Mouse (Mus musculus) forelimb bud, embryonic 11.5 days (tissue): ENCODE data around the gene Traip.

Experiments used
- DNase-seq: peaks from one replicate; pipeline ENCODE4 v3.0.0-alpha.2; 2012; ENCODE audit warnings: low read depth, low spot score

Gene Traip

DNA sequence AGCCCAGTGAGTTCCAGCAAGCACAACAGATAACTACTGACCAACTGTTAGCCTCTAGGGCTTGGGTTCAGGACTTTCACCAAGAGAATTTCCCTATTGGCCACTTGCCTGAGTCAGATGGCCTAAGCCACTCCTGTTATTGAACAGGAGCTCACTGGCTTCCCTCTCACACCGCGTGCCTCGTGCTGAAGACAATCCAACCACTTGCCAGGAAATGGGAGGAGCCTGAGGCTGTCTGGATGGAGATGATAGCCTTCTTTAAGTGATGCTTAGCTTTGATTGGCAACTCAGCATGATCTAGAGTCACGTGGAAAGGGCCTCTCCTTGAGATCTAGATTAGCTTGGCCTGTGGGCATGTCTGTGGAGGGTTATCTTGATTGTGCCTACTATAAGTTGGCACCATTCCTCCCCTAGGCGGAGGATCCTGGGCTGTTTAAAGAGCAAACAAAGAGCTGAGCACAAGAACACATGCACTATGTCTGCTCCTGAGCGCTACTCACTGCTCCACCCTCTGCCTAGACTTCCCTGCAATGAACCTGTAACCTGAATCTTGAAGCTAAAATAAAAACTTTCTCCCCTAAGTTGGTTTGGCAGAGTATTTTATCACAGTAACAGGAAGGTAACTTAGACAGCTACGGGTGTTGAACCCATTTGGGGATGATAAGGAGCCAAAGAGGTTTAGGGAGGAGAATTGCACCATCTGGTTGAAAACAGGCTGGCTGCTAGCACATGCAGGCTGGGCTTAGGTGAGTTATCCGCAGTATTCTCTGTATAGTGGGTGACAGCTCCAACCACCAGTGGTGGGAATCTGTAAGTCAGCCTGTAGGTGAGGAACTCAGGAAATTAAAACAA, 22.0 kb downstream of the Traip start:
- DNase-seq = no peak

DNA sequence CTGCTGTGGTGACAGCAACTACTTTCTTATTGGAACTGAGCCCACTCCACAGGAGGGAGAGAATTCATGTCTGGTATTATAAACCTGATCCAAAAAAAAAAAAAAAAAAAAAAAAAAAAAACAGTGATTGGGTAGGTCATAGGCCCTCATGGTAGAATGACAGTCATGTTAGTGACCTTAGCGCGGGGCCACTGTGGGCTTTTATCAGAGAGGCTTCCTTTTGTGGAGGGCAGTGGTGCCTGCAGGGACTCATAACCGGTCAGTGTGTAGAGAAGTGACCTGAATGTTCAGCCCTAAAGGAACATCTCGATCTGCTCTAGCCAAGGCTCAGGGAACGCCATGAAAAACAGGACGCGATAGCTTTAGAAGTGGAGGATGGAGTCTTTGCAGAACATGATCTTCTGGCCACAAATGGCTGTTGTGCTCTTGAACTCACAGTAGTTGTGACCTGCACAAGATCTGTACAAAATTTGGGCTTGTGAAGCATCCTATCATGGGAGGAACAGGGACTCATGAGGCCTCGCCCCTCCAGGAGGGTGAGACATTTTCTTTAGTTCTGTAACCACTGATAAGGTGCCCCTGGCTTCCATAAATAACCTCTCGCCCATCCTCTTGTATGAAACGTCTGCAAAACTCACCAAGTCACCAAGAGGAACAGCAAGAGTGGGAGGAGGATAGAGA, 24.7 kb downstream of the Traip start:
- no peak for DNase-seq

DNA sequence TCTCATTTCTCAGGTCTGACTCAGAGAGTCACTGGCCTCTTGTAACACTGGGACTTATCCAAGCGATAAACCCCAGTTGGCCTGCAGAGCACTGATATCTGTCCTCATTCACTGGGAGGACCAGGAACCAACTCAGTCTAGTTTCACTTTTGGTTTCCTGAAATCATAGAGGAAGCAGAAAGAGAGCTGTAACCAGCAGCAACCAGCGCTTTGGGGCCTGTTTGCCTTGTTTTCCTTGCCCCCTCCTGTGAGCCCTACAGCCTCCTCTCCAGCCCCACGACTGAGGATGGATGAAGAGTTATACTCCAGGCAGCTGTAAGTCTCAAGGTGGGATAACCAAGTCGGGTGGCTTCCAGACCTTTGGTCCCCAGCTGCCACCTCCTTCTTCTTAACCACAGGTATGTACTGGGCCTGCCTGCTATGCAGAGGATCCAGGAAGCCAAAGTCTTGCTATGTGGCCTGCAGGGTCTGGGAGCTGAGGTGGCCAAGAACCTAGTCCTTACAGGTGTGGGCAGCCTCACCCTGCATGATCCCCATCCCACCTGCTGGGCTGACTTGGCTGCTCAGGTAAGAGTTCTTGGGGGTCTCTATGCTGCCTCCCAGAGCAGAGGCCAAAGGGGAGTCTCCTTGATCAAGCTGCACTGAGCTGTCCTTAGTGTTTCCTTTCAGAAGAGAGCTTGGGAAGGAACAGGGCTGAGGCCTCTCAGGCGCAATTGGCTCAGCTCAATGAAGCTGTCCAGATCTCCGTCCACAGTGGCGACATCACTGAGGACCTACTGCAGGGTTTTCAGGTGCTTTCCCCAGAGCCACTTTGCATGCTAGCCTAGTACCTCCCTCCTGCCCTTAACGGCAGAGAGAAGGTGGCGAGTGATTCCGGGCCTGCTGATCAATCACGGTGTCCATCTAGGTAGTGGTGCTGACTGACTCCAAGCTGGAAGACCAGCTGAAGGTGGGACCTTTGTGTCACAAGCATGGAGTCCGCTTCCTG, 25.8 kb downstream of the Traip start, which contains the start of gene Uba7:
Gene Uba7, plus strand, starts transcription at position 107 of the 988 bp plus-strand sequence.
- no peak for DNase-seq

DNA sequence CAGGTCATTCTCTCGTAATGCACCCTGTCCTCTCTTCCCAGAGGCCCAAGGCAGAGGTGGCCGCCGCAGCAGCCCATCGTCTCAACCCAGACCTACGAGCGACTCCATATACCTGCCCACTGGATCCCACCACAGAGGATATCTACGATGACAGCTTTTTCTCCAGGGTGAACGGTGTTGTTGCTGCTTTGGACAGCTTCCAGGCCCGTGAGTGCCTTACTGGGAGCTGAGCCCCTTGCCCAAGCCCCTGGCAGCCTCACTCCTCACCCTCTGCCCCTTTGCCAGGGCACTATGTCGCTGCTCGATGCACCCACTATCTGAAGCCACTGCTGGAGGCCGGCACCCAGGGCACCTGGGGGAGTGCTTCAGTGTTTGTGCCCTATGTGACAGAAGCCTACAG, 28.9 kb downstream of the Traip start:
- no peak for DNase-seq

DNA sequence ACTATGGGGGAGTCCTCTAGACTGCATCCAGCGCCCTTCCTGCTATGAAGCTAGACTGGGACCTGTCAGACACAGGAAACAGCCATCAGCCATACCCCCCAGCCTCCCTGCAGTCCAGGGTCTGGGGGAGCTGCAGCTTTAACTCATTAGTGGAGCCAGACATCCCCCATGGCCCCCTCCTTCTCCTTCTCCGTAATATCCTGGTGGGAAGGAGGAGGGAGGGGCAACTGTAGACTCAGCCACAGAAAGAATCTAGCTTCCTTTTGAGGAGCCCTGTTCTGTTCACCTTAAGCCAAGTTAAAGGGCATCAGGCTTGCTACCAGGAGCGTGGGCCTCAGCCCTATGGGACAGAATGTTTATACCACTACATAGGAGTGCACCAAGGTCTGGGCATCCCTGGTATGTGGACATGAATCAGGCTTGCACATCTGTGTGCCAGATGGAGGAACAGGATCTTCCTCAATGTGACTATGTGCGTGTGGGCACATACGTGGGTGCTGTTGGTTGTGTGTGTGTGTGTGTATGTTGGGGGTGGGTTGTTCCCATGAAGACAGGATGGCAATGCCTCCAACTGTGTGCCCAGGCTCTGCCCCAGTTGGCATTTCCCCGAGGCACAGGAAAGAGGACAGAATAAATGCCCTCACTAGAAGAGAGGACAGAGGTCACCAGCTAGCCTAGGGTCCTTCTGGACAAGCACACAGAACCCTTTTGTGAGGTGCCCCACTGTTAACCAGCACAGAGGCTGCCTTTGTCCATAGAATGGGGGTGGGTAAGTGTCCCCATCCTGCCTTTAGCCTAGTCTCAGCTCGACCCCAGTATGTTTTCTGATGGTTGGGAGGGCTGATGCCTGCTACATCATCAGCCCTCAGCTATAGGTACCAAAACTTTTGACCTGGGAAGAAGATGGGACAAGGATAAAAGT, 32.0 kb downstream of the Traip start:
- peak; percentile 92 for DNase-seq

DNA sequence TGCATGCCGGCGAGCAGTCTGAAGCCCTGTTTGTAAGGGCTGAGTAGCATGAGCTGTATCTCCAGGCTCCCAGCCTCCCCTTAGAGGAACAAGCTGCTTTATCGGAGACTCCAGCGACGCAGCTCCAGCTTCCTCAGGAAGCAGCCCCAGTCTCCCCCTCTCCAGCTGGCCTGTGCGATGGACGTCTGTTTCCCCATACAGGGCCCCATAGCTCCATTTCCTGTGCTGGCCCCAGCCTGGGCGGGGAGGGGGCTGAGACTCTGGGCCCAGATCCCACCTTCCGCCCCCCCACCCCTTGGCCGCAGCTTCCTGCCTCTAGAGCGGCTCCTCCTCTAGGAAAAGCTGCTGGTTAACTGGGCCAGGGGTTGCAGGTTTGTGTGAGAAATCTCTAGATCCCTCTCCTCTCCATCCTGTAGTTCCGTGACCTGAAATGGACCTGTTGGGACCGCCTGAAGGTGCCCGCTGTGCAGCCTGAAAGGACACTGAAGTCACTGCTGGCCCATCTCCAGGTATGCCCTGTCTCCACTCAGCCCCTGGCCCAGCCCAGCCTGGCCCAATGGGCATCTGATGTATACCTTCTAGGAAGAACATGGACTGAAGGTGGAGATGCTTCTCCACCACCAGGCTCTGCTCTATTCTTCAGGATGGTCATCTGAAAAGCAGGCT, 32.9 kb downstream of the Traip start, which contains the start of gene Gm20661:
Gene Gm20661, plus strand, starts transcription at position 378 of the 666 bp plus-strand sequence.
- peak; percentile 92 for DNase-seq

DNA sequence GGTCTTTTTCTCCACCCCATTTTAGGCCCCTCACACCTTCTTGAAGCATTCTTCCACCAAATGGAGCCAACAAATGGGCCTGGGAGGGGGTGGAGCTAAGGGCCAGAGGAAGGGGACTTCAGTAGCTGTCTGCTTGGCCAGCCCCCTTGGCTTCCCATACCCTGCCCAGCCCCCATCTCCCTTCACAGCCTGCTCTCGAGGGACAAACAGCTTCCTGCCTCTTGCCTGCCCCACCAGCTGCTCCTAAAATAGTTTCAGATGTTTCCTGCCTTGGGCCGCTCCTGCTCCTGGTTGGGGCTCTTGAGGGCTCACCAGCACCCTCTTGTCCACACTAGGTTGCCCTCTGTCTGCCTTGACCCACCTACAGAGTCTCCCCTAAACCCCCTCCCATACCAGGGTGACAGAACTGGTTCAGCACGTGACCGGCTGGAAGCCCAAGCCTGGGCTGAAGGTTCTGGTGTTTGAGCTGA, 33.5 kb downstream of the Traip start:
- peak; percentile 95 for DNase-seq

DNA sequence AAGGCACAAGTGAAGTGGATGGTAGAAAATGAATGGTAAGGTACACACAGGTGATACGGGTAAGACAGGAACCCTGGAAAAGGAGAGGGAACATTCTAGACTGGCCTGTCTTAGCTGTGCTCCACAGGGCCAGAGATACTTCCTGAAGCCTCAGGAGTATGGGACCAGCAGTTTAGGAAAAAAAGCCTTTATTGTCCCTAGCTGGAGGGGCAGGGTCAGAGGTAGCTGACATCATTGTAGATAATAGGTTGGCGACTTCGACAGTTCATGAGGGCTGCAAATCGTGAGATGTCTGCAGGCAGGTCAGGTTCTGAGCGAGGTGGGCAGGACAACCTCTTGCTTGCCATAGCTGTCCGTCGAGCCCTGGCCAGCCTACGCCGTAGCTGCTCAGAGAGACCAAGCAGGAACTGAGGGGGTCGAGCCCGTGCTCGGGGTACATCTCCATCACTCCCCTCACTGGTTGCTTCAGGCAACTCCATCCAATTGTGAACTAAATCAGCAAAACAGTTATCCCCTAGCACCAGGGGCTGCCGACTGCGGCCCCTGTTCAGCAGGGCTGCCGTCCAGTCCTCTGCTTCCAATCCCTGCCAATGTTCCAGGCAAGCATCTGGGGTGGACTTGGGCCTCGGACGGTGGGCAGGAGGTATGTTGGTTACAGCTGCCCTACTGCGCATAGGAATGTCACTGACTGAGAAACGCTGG, 34.3 kb downstream of the Traip start:
- no peak for DNase-seq

DNA sequence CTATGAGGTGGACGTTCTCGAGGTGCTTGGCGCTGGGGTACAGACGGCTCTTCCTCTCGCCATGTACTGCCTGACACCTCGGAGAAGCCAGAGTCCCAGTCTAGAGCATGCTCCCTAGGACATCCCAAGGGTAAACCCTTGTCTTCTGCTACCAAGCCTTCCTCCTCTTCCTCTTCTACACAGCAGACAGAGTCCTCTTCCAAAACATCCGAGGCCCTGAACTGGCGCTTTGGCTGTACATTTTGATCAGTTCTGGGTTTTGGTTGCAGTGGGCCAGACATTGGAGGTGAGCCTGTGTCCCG, 34.8 kb downstream of the Traip start:
- DNase-seq = no peak

DNA sequence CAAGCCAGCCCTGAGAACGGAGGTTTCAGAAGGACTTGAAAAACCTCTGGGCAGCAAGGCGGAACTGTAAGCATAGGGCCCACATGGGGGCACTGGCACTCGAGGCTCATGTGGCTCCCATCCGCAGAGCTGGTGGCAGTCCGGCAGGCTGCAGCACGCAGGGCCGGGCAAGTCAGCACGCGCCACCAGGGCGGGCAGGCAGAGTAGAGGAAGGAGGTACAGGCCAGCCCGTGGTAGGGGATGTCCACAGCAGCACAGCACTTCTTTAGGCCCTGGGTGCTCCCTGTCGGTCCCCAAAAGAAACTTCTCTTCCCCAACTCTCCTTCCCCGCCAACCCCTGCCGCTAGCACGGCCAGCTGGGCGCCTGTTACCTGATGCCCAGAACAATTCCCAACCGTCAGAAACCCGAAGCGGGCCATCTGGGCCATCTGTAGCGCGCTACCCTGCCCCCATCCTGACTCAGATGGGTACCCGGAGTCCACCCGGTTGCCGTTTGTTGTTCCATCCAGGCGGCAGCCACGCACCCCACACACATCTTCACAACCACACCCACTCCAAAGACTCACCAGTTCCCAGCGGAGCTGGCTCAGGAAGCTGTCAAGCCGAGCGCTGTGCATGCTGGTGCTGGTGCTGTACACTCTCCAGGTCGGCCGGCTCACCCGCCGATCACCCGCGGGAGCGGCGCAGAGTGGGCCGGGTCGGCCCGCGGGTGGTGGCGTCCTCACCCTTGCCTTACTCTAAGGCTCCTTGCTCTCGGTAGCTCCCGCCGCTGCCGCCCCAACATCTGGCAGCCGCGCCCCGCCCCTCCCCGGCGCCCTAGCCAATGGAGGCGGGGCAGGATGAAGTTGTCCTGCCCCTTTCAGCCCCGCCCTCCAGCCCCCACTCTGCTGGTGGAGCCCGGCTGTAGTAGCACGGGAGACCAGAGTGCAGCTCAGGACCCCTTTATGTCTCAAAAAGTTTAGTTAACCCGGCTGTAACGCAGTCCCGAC, 35.5 kb downstream of the Traip start, which contains the start of gene Inka1:
Gene Inka1, minus strand, starts transcription at position 749 of the 989 bp plus-strand sequence.
- peak; percentile 83 for DNase-seq

DNA sequence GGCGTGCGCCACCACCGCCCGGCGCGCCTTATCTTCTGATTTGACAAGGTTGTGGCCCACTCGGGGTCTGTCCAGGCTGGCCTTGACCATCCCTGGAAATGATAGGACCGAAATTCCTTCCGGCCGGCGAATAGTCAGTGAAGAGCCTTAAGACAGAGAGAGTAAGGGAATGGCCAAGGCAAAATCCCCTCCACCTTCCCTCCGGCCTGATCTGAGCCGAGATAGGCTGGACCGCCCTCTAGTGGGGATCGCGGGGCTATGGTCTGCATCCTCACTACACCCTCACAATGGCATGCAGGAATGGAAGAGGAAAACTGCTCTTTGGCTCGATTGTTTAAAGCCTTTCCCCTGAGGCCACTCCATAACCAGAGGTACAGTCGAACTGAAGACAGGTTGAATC, 36.4 kb downstream of the Traip start:
- peak; percentile 85 for DNase-seq

DNA sequence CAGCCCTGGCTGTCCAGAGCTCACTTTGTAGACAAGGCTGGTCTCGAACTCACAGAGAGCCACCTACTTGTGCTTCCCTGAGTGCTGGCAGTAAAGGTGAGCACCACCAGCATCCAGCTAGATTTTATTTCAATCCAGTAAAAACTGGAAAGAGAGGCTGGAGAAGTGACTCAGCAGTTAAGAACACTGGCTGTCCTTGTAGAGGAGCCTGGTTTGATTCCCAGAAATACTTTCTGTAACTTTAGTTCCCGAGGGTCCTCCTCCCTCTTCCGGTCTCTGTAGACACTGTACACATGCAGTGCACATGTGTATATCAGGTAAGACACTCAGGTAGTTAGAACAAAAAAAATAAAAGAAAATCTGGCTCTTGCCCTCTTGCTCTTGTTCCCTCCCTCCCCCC, 38.0 kb downstream of the Traip start:
- no peak for DNase-seq

DNA sequence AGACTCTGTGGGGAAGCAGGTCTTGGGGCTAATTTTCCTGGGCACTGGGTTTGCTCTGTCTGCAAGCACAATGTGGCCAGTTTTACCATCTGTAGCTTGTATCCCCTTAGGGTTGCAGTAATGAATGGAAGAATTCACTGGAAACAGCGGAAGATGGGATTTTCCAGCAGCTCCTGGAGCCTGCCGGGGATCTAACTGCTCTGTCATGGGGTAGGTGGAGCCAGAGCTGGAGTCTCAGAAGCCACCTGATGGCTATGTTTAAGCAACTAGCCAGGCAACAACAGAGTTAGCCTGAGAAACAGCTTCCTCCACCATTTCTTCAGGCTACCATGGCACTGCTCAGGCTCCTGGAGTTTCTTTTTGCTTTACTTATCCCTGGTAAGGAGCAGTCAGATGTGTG, 42.3 kb downstream of the Traip start, which contains the start of gene Cdhr4:
Gene Cdhr4, plus strand, starts transcription at position 301 of the 400 bp plus-strand sequence.
- no peak for DNase-seq

DNA sequence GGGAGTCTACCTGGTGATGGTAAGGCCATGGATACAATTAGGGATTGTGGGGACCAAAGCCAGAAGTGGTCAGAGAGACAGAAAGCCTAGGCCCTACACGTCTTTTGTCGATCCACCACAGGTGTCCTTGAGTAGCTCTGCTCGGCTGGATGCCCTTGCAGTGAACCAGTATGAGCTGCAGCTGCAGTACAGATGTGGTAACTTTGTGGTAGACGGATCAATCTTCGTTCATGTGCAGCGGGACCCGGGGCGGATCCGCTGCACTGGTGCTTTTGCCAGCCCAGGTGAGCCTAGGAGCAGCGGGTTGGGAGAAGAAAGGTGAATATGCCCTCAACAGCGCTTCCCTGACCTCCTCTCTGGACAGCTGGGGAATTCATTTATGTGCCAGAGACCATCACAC, 43.1 kb downstream of the Traip start:
- no peak for DNase-seq

DNA sequence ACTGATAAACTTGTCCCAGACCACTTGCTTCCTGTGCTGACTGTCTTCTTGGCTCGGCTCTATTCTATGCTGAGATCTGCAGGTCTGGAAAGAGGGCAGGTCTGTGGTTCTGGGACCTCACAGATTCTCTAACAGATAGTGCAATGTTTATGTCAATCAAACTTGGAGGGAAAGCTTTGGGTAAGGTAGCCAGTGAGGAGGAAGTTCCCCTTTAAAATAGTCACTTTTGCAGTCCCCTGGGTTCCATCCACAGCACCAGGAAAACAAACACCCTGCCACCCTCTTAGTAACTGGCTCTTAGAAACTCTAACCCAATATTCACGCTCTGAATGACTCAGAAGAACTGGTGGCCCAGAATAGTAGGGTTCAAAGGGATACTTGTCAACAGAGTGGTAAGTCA, 44.5 kb downstream of the Traip start:
- no peak for DNase-seq

DNA sequence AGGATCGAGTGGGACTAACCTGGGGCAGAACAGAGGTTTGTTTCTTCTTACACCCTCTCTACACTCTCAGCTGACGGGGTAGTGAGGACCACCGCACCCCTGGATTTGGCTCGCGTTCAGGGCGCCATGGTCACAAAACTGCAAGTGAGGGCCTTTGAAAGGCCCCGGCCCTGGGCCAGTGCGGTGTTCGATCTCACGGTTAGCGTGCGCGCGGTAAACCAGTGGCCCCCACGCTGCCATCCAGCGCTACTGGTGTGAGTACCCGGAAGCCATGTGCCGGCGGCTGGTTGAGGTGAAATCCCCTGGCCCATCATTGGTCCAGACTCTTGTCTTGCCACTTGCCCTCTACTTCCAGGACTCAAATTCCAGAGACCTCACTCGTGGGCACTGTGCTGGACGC, 45.6 kb downstream of the Traip start:
- no peak for DNase-seq

DNA sequence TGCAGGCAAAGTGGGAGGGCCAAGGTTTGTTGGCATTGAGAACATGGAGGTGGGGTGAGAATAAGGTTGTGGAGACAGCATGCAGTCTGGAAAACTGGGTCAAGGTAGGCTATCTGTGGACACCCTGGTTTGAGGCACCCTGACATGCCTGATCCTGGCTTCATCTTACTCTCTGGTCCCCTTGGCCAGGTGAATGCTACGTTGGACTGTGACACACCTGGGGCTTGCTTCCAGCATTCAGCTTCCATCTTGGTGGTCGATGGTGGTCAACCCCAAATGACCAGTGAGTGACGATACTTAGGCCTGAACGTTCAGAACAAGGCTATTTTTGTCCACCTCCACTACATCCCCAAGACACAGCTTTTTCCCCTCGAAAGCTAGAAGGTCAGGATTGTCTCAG, 46.1 kb downstream of the Traip start, which contains the start of gene Gm20662:
Gene Gm20662, plus strand, starts transcription at position 301 of the 400 bp plus-strand sequence.
- DNase-seq = no peak
